Mouse (Mus musculus) Patski (cell line): ENCODE results near the gene Orm2. TPM values are rescaled to one million over a fixed set of nuclear protein-coding genes. Genes with fewer than 3 reads are reported as not detected.
"Not testable (repeated sequence)": the region's sequence is repeated elsewhere in the genome, so short reads cannot be mapped to it uniquely, and the experiment has no call there.

ENCODE experiments used
- ATAC-seq: fragments of 100-300 bp; one replicate; pipeline ENCODE4 v1.8.0; 2021
- CTCF ChIA-PET: fragments of 350-600 bp; sonication (Branson Sonifier 250); formaldehyde crosslinking; loops from one replicate; lab custom pipeline; 2022; ENCODE audit warnings: inconsistent platforms; lab: Charles Lee
- POLR2A ChIA-PET: fragments of 350-600 bp; sonication (Branson Sonifier 250); formaldehyde crosslinking; loops from one replicate; lab custom pipeline; 2022; ENCODE audit warnings: antibody characterized with exemption, inconsistent platforms; lab: Charles Lee
- DNase-seq: peaks from one replicate; pipeline ENCODE4 v3.0.0-alpha.2; 2011; ENCODE audit warnings: low read depth, low spot score
- H3K27me3 ChIP-seq: fragments of 371-371 bp; one replicate; pipeline ENCODE4 v1.5.1; 2021
- CTCF ChIP-seq: fragments of 100-300 bp; IDR thresholded peaks from one replicate; pipeline ENCODE4 v1.5.1; 2021
- in situ Hi-C: fragments of 300-500 bp; cut with MboI; formaldehyde crosslinking; loops from 3 replicates; pipeline ENCODE4 v1.11.1; 2018; ENCODE audit warnings: low pct_unique_long_range_greater_than_20kb, mixed read lengths
- polyA plus RNA-seq: library from polyadenylated mRNA; unstranded; gene quantifications from one replicate; pipeline ENCODE4 v1.2.3, GENCODE M21; 2021

The Orm2 gene
- polyA plus RNA-seq, result 1.7 TPM

DNA sequence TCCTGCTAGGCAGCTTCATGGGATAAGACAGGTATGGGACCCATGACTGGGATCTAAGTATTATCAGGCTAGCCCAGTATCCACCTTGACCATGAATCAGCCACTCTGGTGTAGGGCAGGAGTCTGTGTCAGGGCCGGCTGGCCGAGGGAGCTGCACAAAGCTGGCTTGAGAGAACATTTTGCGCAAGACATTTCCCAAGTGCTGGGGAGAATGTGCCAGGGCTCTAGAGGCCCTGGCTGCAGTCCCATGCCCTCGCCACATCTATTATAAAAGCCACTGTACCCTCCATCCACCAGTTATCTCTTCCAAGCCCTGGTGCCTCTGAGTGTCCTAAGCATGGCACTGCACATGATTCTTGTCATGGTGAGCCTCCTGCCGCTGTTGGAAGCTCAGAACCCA is at the start of gene Orm2:
Gene Orm2, plus strand, starts transcription at position 300 of the 400 bp plus-strand sequence.
- H3K27me3 ChIP-seq, result no peaks in the 10 kb centered on the region
- in situ Hi-C loops, result no loop called here
- no peak for DNase-seq
- no peak for TF ChIP-seq CTCF
- ATAC-seq, result peak; percentile 15
- ChIA-PET POLR2A (no interaction called here), CTCF (no interaction called here)

DNA sequence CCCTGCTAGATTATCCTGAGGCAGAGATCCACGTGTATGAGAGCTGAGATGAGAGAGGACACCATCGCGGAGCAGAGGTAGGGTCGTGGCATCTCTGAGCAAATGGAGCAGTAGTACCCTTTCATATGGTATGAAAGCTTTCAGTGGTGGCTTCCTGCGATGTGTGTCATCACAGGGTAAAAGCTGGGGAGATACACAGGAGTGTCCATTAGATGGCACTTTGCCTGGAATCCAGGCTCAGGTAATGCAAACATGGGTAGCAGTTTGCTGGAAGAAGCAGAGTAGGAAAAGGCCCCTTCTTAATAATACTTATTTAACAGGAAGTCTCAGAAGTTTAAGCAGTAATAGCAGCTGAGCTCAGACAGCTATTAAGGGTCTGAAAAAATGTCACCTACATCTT is 48.2 kb upstream of the Orm2 start:
- TF ChIP-seq CTCF, result no peak
- ATAC-seq (no peak), DNase-seq (no peak)
- POLR2A ChIA-PET, result no interaction called here
- in situ Hi-C loops, result no loop called here
- H3K27me3 ChIP-seq, result no peaks in the 10 kb centered on the region
- CTCF ChIA-PET, result interaction anchor here (1.5 to 2.2 kb wide), 2 partner anchors 92 to 99 kb away, joined by 4 to 9 read pairs; no protein-coding TSS in a partner anchor

DNA sequence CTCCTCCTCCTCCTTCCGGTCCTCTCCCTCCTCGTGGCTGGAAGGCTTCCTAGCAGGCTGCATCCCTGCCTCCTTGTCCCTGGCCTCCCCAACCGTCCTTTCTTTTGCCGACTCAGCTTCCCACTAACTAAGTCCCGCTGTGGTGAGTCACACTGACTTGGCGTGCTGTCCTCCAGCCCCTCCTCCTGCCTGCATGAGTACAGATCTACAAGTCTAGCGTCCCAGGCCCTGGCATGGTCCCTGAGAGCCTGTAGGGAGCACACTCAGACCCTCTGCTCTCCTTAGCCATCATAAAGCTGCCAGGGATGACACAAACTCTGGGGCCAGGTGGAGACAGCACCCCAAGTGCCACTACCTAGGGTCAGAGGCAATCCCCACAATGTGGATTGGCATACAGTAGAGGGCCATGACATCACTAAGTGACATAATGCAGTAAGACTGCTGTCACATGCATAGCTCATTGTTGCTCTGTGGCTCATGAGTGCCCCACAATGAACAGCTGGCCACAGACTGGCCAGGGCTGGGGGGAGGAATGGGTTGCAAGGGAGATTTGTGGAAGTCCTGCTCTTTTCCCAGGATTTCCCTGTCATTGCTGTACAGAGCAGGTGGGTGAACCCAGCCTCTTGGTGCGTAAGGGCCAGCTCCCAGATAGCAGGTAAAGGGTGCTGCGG is 46.0 kb upstream of the Orm2 start:
- DNase-seq, result no peak

DNA sequence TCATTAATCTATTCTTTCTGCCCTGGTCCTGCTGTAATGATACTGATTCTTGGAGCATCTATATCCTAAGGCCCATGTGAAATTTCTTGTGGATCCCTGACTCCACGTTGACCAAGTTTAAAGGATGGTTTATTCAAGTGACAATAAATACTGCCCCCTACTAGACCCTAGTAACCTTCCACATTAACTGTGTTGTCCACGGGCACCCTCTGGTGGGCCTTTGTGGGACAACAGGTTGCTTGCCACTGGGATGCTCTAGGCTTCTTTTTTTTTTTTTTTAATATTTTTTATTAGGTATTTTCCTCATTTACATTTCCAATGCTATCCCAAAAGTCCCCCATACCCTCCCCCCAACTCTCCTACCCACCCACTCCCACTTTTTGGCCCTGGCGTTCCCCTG is 42.7 kb upstream of the Orm2 start:
- ATAC-seq, POLR2A ChIA-PET: not testable (repeated sequence)

More for the DNA sequence above, 46.0 kb upstream of the Orm2 start:
- no peak for TF ChIP-seq CTCF
- peak; percentile 65 for ATAC-seq
- ChIA-PET CTCF (interaction anchor here (1.2 to 1.3 kb wide), 3 partner anchors 9 to 148 kb away, joined by 3 read pairs; no protein-coding TSS in a partner anchor), POLR2A (no interaction called here)
- in situ Hi-C loops, result loop anchor here (5.0 kb wide), 1 partner anchor 154 kb away; no protein-coding TSS in a partner anchor
- no peaks in the 10 kb centered on the region for H3K27me3 ChIP-seq

DNA sequence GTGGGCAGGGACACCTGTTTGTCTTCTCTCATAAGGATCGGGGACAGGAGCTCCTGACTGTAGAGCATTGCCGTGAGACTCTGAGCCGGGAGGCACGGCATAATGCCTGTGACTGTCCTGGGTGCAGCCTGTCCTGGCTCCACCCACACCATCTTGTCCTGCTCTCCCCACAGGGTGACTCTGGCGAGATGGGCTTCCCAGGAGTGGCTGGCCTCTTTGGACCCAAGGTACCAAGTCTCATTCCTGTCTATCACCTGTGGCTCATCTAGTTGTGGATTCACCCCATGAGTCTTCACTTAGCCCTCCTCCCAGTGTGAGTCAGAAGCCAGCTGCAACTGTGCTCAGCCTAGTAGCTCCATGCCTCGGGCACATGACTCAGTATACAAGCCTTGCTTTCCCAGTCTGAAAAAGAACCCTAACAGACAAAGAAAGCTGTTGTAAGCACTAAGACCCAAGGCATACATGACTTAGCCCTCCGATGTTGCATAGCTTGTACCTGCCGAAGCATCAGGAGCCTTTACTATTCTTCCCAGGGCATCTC is 38.9 kb upstream of the Orm2 start:
- POLR2A ChIA-PET, result no interaction called here
- CTCF ChIA-PET, result interaction anchor here (1.0 to 1.8 kb wide), 2 partner anchors 109 to 165 kb away, joined by 4 to 6 read pairs; partner anchors contain the start of gene Col27a1
- TF ChIP-seq CTCF, result no peak
- H3K27me3 ChIP-seq, result no peaks in the 10 kb centered on the region
- DNase-seq (no peak), ATAC-seq (peak; percentile 85)
- in situ Hi-C loops, result no loop called here

More for the DNA sequence above, 42.7 kb upstream of the Orm2 start:
- CTCF ChIA-PET, result interaction anchor here (0.6 to 2.3 kb wide), 6 partner anchors 53 to 161 kb away, joined by 3 to 13 read pairs (median 5); partner anchors contain the start of gene Kif12
- in situ Hi-C loops, result loop anchor here (5.0 kb wide), 1 partner anchor 157 kb away; no protein-coding TSS in a partner anchor
- not testable (repeated sequence) for H3K27me3 ChIP-seq, DNase-seq

- POLR2A ChIA-PET, result no interaction called here
Measured at GRCm38 (mm10) chr4:63333403-63333802, 28.8 kb upstream of the Orm2 start.

DNA sequence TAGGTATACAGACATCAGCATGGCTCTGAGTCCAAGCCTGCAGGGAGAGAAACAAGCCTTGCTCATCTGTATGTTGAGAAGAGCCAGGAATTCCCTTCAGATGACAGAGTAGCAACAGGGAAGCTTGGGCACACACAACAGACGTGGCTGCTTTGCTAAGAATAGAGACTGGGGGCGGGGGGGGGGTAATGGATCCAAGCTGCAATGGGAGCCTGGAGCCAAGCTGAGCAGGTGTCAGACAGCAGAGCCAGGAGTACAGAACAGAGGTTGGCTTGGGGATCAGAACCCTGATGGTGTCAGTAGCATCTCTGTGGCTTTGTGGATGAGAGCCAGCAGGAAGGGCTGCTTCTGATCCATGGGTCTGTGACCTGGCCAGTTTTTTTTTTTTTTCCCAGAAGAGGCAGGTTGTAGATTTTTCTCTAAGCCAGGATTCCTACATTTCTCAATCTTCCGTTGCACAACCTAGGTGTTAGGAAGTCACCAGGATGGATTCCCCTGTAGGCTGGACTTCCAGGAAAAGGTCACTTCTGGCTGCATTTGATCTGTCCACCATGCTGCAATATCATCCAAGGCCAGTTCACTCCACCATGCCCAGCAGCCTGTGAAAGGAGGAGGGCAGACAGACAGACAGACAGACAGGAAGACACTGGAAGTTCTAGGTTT is 23.7 kb upstream of the Orm2 start:
- ATAC-seq (no peak), DNase-seq (no peak)
- TF ChIP-seq CTCF, result no peak
- POLR2A ChIA-PET, result no interaction called here
- H3K27me3 ChIP-seq, result no peaks in the 10 kb centered on the region
- CTCF ChIA-PET, result no interaction called here
- in situ Hi-C loops, result no loop called here

More at GRCm38 (mm10) chr4:63333403-63333802, 28.8 kb upstream of the Orm2 start:
- DNase-seq, result no peak
- TF ChIP-seq CTCF, result no peak
- in situ Hi-C loops, result no loop called here
- no peak for ATAC-seq
- no peaks in the 10 kb centered on the region for H3K27me3 ChIP-seq
- CTCF ChIA-PET, result no interaction called here

GRCm38 (mm10) chr4:63342491-63342890 is 19.8 kb upstream of the Orm2 start:
- in situ Hi-C loops, result no loop called here
- POLR2A ChIA-PET, result no interaction called here
- no peak for TF ChIP-seq CTCF
- no peak for ATAC-seq
- DNase-seq, result no peak
- CTCF ChIA-PET, result no interaction called here
- no peaks in the 10 kb centered on the region for H3K27me3 ChIP-seq

GRCm38 (mm10) chr4:63343608-63344007 is 18.6 kb upstream of the Orm2 start:
- DNase-seq (no peak), ATAC-seq (no peak)
- POLR2A ChIA-PET, result interaction anchor here (1.2 kb wide), 1 partner anchor 11 kb away, joined by 4 read pairs; no protein-coding TSS in a partner anchor
- TF ChIP-seq CTCF, result no peak
- H3K27me3 ChIP-seq, result no peaks in the 10 kb centered on the region
- in situ Hi-C loops, result no loop called here
- CTCF ChIA-PET, result no interaction called here

- no peak for DNase-seq
- ATAC-seq, result peak; percentile 29
- in situ Hi-C loops, result no loop called here
- no peaks in the 10 kb centered on the region for H3K27me3 ChIP-seq
- TF ChIP-seq CTCF, result no peak
- POLR2A ChIA-PET, result interaction anchor here (1.2 kb wide), 1 partner anchor 10 kb away, joined by 4 read pairs; no protein-coding TSS in a partner anchor
- CTCF ChIA-PET, result interaction anchor here (1.1 kb wide), 1 partner anchor 10 kb away, joined by 3 read pairs; no protein-coding TSS in a partner anchor
Measured at GRCm38 (mm10) chr4:63344295-63344694, 18.0 kb upstream of the Orm2 start, which contains the start of gene Orm1. Gene Orm1, plus strand, starts transcription at chr4:63344560.
